Mouse (Mus musculus) kidney, embryonic 14.5 days (tissue): ENCODE measurements at regions not wholly inside any gene's neighbourhood (a gene's known extent, or its start where the extent isn't known, plus 50 kb on each side); places are given as distances from the start of the nearest gene placed in this dataset.

ENCODE experiments used
- ATAC-seq: fragments of 200-750 bp; cut with Nextera tagmentation; 2 replicates; pipeline ENCODE4 v1.8.0; 2017; ENCODE audit warnings: moderate number of reproducible peaks, mild to moderate bottlenecking, moderate TSS enrichment, moderate library complexity; ENCODE audit not compliant: low FRiP score, low TSS enrichment
- H3K27ac ChIP-seq: fragments of 300-500 bp; sonication (generic); 2 replicates; pipeline ENCODE4 v1.5.1; 2014; ENCODE audit warnings: low read depth, mild to moderate bottlenecking, low read length, moderate library complexity, mixed read lengths
- H3K27me3 ChIP-seq: fragments of 300-500 bp; sonication (generic); 2 replicates; pipeline ENCODE4 v1.6.1; 2014; ENCODE audit warnings: mild to moderate bottlenecking, low read length; ENCODE audit not compliant: control insufficient read depth, insufficient read depth
- H3K36me3 ChIP-seq: fragments of 300-500 bp; sonication (generic); 2 replicates; pipeline ENCODE4 v1.6.1; 2014; ENCODE audit warnings: low read length, mixed read lengths; ENCODE audit not compliant: control insufficient read depth, insufficient read depth
- H3K4me1 ChIP-seq: fragments of 300-500 bp; sonication (generic); 2 replicates; pipeline ENCODE4 v1.6.1; 2014; ENCODE audit warnings: low read length, mixed read lengths; ENCODE audit not compliant: control insufficient read depth, insufficient read depth
- H3K4me2 ChIP-seq: fragments of 300-500 bp; sonication (generic); replicated peaks from 2 replicates; pipeline ENCODE4 v1.6.1; 2014; ENCODE audit warnings: low read depth, mild to moderate bottlenecking, low read length
- H3K4me3 ChIP-seq: fragments of 300-500 bp; sonication (generic); 2 replicates; pipeline ENCODE4 v1.5.1; 2014; ENCODE audit warnings: mild to moderate bottlenecking, low read length
- H3K9ac ChIP-seq: fragments of 300-500 bp; sonication (generic); 2 replicates; pipeline ENCODE4 v1.6.1; 2014; ENCODE audit warnings: low read depth, mild to moderate bottlenecking, low read length, moderate library complexity
- H3K9me3 ChIP-seq: fragments of 300-500 bp; sonication (generic); 2 replicates; pipeline ENCODE4 v1.6.1; 2016; ENCODE audit warnings: low read length; ENCODE audit not compliant: control insufficient read depth
- WGBS: fragments of 180-500 bp; shearing (Covaris S2); extraction: QIAGEN DNeasy Blood & Tissue Kit; methylation state at CpG from one replicate; pipeline ENCODE4 v1.1.7; 2014; 5-methylcytosine and 5-hydroxymethylcytosine counted together

- H3K36me3 ChIP-seq = no peaks in the 10 kb centered on the region
- no peak overlapping the region for H3K27ac ChIP-seq
- no peaks in the 10 kb centered on the region for H3K27me3 ChIP-seq
- 88% methylated on average over 4 of the region's 4 CpGs for WGBS
- no peaks in the 10 kb centered on the region for H3K9me3 ChIP-seq
- H3K4me1 ChIP-seq = no peaks in the 10 kb centered on the region
- H3K4me3 ChIP-seq = no peak overlapping the region
- no peak for ATAC-seq
- H3K9ac ChIP-seq = no peak overlapping the region
- H3K4me2 ChIP-seq = no peak overlapping the region
These were observed 50.9 kb upstream of the Fstl1 start for GRCm38 (mm10) chr16:37725745-37726144.

- peak; percentile 43; the same call in 1 of the 2 replicates for ATAC-seq
- Histone ChIP-seq H3K9me3 (no peaks in the 10 kb centered on the region), H3K4me2 (no peak overlapping the region), H3K4me3 (no peak overlapping the region), H3K9ac (no peak overlapping the region), H3K27me3 (no peaks in the 10 kb centered on the region), H3K36me3 (no peaks in the 10 kb centered on the region), H3K27ac (no peak overlapping the region), H3K4me1 (no peaks in the 10 kb centered on the region)
- 58% methylated on average over 7 of the region's 7 CpGs for WGBS
These were observed 60.9 kb upstream of the Ndufb4 start for GRCm38 (mm10) chr16:37715173-37715572.

- H3K9me3 ChIP-seq = no peaks in the 10 kb centered on the region
- H3K36me3 ChIP-seq = no peaks in the 10 kb centered on the region
- no peak overlapping the region for H3K9ac ChIP-seq
- 73% methylated on average over 6 of the region's 6 CpGs for WGBS
- H3K27ac ChIP-seq = no peak overlapping the region
- H3K4me1 ChIP-seq = no peaks in the 10 kb centered on the region
- ATAC-seq = no peak
- no peaks in the 10 kb centered on the region for H3K27me3 ChIP-seq
- no peak overlapping the region for H3K4me3 ChIP-seq
- no peak overlapping the region for H3K4me2 ChIP-seq
These were observed 60.0 kb upstream of the Ndufb4 start for GRCm38 (mm10) chr16:37714276-37714675.

- no peak for ATAC-seq
- no peaks in the 10 kb centered on the region for H3K4me1 ChIP-seq
- no peak overlapping the region for H3K4me3 ChIP-seq
- H3K27ac ChIP-seq = no peak overlapping the region
- no peaks in the 10 kb centered on the region for H3K27me3 ChIP-seq
- H3K4me2 ChIP-seq = no peak overlapping the region
- H3K9ac ChIP-seq = no peak overlapping the region
- 68% methylated on average over 9 of the region's 9 CpGs for WGBS
- no peaks in the 10 kb centered on the region for H3K9me3 ChIP-seq
- H3K36me3 ChIP-seq = no peaks in the 10 kb centered on the region
These were observed 52.1 kb upstream of the Ndufb4 start for GRCm38 (mm10) chr16:37706242-37706923.

- Histone ChIP-seq H3K4me2 (no peak overlapping the region), H3K36me3 (no peaks in the 10 kb centered on the region), H3K27ac (no peak overlapping the region), H3K9ac (no peak overlapping the region), H3K9me3 (no peaks in the 10 kb centered on the region), H3K4me1 (no peaks in the 10 kb centered on the region), H3K4me3 (no peak overlapping the region), H3K27me3 (no peaks in the 10 kb centered on the region)
- 84% methylated on average over 5 of the region's 5 CpGs for WGBS
- ATAC-seq = no peak
These were observed 51.0 kb upstream of the Ndufb4 start for GRCm38 (mm10) chr16:37705209-37705608.

- Histone ChIP-seq H3K4me3 (no peak overlapping the region), H3K9ac (no peak overlapping the region), H3K4me1 (no peaks in the 10 kb centered on the region), H3K36me3 (no peaks in the 10 kb centered on the region), H3K27ac (no peak overlapping the region), H3K9me3 (no peaks in the 10 kb centered on the region), H3K4me2 (no peak overlapping the region), H3K27me3 (no peaks in the 10 kb centered on the region)
- 84% methylated on average over 9 of the region's 9 CpGs for WGBS
- ATAC-seq = no peak
These were observed 50.4 kb upstream of the Ndufb4 start for GRCm38 (mm10) chr16:37704461-37705155.
